Mouse (Mus musculus) liver, embryonic 15.5 days (tissue): ENCODE results near the gene Ppfia1. TPM values are rescaled to one million over a fixed set of nuclear protein-coding genes. Genes with fewer than 3 reads are reported as not detected.

ENCODE experiments used
- ATAC-seq: fragments of 200-750 bp; cut with Nextera tagmentation; 2 replicates; pipeline ENCODE4 v1.8.0; 2017; ENCODE audit warnings: moderate number of reproducible peaks, mild to moderate bottlenecking, moderate library complexity; ENCODE audit not compliant: insufficient read depth
- H3K27ac ChIP-seq: fragments of 300-500 bp; sonication (generic); replicated peaks from 2 replicates; pipeline ENCODE4 v1.5.1; 2015; ENCODE audit warnings: mild to moderate bottlenecking, inconsistent platforms
- H3K27me3 ChIP-seq: fragments of 300-500 bp; sonication (generic); 2 replicates; pipeline ENCODE4 v1.6.1; 2015; ENCODE audit warnings: mild to moderate bottlenecking, inconsistent platforms
- H3K36me3 ChIP-seq: fragments of 300-500 bp; sonication (generic); replicated peaks from 2 replicates; pipeline ENCODE4 v1.6.1; 2015; ENCODE audit warnings: moderate library complexity, mild to moderate bottlenecking, inconsistent platforms
- H3K4me1 ChIP-seq: fragments of 300-500 bp; sonication (generic); replicated peaks from 2 replicates; pipeline ENCODE4 v1.6.1; 2015; ENCODE audit warnings: inconsistent platforms
- H3K4me2 ChIP-seq: fragments of 300-500 bp; sonication (generic); 2 replicates; pipeline ENCODE4 v1.6.1; 2015; ENCODE audit warnings: moderate library complexity, mild to moderate bottlenecking, inconsistent platforms
- H3K4me3 ChIP-seq: fragments of 300-500 bp; sonication (generic); replicated peaks from 2 replicates; pipeline ENCODE4 v1.5.1; 2015; ENCODE audit warnings: mild to moderate bottlenecking, inconsistent platforms
- H3K9ac ChIP-seq: fragments of 300-500 bp; sonication (generic); 2 replicates; pipeline ENCODE4 v1.6.1; 2015; ENCODE audit warnings: moderate library complexity, mild to moderate bottlenecking, inconsistent platforms
- H3K9me3 ChIP-seq: fragments of 300-500 bp; sonication (generic); replicated peaks from 2 replicates; pipeline ENCODE4 v1.6.1; 2016; ENCODE audit warnings: inconsistent platforms
- WGBS: fragments of 180-500 bp; shearing (Covaris S2); methylation state at CpG from one replicate; pipeline ENCODE4 v1.1.7; 2015; ENCODE audit warnings: mixed read lengths; ENCODE audit not compliant: insufficient replicate concordance; 5-methylcytosine and 5-hydroxymethylcytosine counted together
- polyA plus RNA-seq: library from polyadenylated mRNA; unstranded; fragments of >200 nt; fragmentation: Nextera tagmentation; extraction: Ambion mirVana; gene quantifications from 2 replicates; pipeline ENCODE4 v1.2.1, GENCODE M21; 2015

Gene Ppfia1
- polyA plus RNA-seq, 1 experiment from 2014 or later = 12.3 TPM

DNA sequence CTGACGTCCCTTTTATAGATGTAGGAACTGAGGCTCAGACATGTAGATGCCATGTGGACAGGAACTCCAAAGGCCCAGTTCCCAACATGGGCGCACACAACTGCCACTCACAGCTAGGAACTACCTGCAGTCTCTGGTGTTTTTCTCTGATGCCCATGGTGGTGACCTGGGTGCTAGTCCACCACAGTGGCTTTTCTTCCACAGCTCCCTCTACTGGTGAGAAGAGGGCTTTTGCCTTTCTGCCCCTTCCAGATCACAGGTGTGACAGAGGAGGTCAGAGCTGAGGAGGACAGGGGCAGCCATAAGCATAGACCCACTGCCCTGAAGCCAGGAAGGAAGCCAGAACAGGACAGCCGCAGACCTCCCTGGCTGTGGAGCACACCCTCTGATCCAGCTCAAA is 126.1 kb downstream of the Ppfia1 start:
- H3K36me3 ChIP-seq = no peaks in the 10 kb centered on the region
- H3K4me3 ChIP-seq = no peak overlapping the region
- H3K9ac ChIP-seq = no peak overlapping the region
- H3K4me1 ChIP-seq = no peaks in the 10 kb centered on the region
- no peaks in the 10 kb centered on the region for H3K9me3 ChIP-seq
- H3K27ac ChIP-seq = no peak overlapping the region
- no peak overlapping the region for H3K4me2 ChIP-seq
- peaks cover 12% of the 10 kb centered on the region; the same call in 1 of the 2 replicates for H3K27me3 ChIP-seq
- WGBS = 62% methylated on average over 3 of the region's 3 CpGs
- no peak for ATAC-seq

Other genes starting within 250 kb of the Ppfia1 start
- 32.9 and 35.8 TPM in 2 replicates for gene Cttn, start 82.7 kb downstream of the Ppfia1 start, polyA plus RNA-seq
- gene Fadd, start 28.7 kb upstream of the Ppfia1 start, polyA plus RNA-seq = 4.4 and 4.5 TPM in 2 replicates
- 1.4 and 1.5 TPM in 2 replicates for gene Ano1, start 198.2 kb upstream of the Ppfia1 start, polyA plus RNA-seq